Mouse (Mus musculus) limb, embryonic 14.5 days (tissue): ENCODE data around the gene Dll4. TPM values are rescaled to one million over a fixed set of nuclear protein-coding genes. Genes with fewer than 3 reads are reported as not detected.

Experiments used
- ATAC-seq: fragments of 200-750 bp; cut with Nextera tagmentation; 2 replicates; pipeline ENCODE4 v1.8.0; 2017; ENCODE audit warnings: low read depth, moderate number of reproducible peaks, moderate TSS enrichment; ENCODE audit not compliant: low FRiP score
- DNase-seq: peaks from one replicate; pipeline ENCODE4 v3.0.0-alpha.2; 2015; ENCODE audit warnings: low spot score
- H3K27ac ChIP-seq: fragments of 300-500 bp; sonication (generic); replicated peaks from 2 replicates; pipeline ENCODE4 v1.5.1; 2014; ENCODE audit warnings: low read depth, mild to moderate bottlenecking, low read length, moderate library complexity, mixed read lengths
- H3K27me3 ChIP-seq: fragments of 300-500 bp; sonication (generic); 2 replicates; pipeline ENCODE4 v1.6.1; 2014; ENCODE audit warnings: low read length, mixed read lengths; ENCODE audit not compliant: control insufficient read depth, insufficient read depth
- H3K36me3 ChIP-seq: fragments of 300-500 bp; sonication (generic); 2 replicates; pipeline ENCODE4 v1.6.1; 2014; ENCODE audit warnings: mild to moderate bottlenecking, low read length, moderate library complexity, mixed read lengths; ENCODE audit not compliant: control insufficient read depth, insufficient read depth
- H3K4me1 ChIP-seq: fragments of 300-500 bp; sonication (generic); 2 replicates; pipeline ENCODE4 v1.6.1; 2014; ENCODE audit warnings: antibody characterized with exemption, low read length, mixed read lengths; ENCODE audit not compliant: control insufficient read depth, insufficient read depth
- H3K4me2 ChIP-seq: fragments of 300-500 bp; sonication (generic); replicated peaks from 2 replicates; pipeline ENCODE4 v1.6.1; 2014; ENCODE audit warnings: low read depth, mild to moderate bottlenecking, low read length, moderate library complexity; ENCODE audit not compliant: severe bottlenecking
- H3K4me3 ChIP-seq: fragments of 300-500 bp; sonication (generic); replicated peaks from 2 replicates; pipeline ENCODE4 v1.5.1; 2014; ENCODE audit warnings: low read length
- H3K9ac ChIP-seq: fragments of 300-500 bp; sonication (generic); 2 replicates; pipeline ENCODE4 v1.6.1; 2014; ENCODE audit warnings: mild to moderate bottlenecking, low read depth, low read length, moderate library complexity; ENCODE audit not compliant: severe bottlenecking
- H3K9me3 ChIP-seq: fragments of 300-500 bp; sonication (generic); 2 replicates; pipeline ENCODE4 v1.6.1; 2016; ENCODE audit warnings: low read length; ENCODE audit not compliant: control insufficient read depth
- POLR2A ChIP-seq: fragments of 200-500 bp; IDR thresholded peaks from 2 replicates; pipeline ENCODE4 v1.8.0; 2012; ENCODE audit warnings: inconsistent platforms, mild to moderate bottlenecking, moderate library complexity, borderline replicate concordance; ENCODE audit not compliant: insufficient read depth, insufficient read length; ENCODE audit errors: extremely low read depth
- WGBS: fragments of 180-500 bp; shearing (Covaris S2); extraction: QIAGEN DNeasy Blood & Tissue Kit; methylation state at CpG from one replicate; pipeline ENCODE4 v1.1.7; 2014; 5-methylcytosine and 5-hydroxymethylcytosine counted together
- polyA plus RNA-seq, 2 experiments: library from polyadenylated mRNA; depleted of rRNA in 1 of 2; stranded (reverse) in 1 of 2; unstranded in 1 of 2; fragments of >200 nt; fragmentation: Nextera tagmentation in 1 of 2; extraction: Ambion mirVana in 1 of 2; gene quantifications; 2 replicates each; pipeline versions ENCODE4 v1.2.1 to v1.2.3; 2012 to 2014

Gene Dll4
- polyA plus RNA-seq, 2 experiments, result 5.1 to 9.0 TPM

DNA sequence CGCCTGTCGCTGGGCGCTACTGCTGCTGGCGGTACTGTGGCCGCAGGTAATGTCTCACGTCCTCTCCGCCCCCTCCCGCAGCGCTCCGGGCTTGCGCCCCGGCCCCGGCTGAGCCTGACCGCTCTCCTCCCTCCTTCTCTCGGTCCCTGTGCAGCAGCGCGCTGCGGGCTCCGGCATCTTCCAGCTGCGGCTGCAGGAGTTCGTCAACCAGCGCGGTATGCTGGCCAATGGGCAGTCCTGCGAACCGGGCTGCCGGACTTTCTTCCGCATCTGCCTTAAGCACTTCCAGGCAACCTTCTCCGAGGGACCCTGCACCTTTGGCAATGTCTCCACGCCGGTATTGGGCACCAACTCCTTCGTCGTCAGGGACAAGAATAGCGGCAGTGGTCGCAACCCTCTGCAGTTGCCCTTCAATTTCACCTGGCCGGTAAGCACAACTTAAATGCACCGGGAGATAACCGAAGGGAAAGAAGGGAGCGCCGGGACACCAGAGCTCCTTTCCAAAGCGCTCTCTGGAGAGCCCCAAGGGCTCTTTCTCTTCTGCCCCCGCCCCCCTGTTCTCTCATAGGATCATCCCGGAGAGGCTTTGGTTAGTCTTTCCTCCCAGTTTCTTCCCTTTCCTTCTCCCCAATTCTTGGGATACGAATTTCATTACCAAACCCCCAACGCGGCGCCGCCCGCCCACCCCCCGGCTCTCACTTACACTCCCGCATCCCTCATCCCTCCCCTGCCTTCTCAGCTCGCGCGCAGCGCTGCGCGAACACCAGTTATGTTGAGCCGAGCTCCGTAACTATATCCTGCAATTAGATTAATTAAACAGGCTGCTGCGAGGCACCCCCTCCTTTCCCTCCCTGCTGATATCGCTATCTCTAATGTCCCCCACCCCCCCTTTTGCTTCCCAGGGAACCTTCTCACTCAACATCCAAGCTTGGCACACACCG, 847 bp downstream of the Dll4 start:
- peak overlapping the region; percentile 84 for H3K4me2 ChIP-seq
- H3K27ac ChIP-seq, result no peak overlapping the region
- H3K9ac ChIP-seq, result peak overlapping the region; percentile 52
- H3K4me3 ChIP-seq, result peak overlapping the region; percentile 43
- H3K4me1 ChIP-seq, result peaks cover 32% of the 10 kb centered on the region
- H3K9me3 ChIP-seq, result no peaks in the 10 kb centered on the region
- H3K27me3 ChIP-seq, result peaks cover 78% of the 10 kb centered on the region
- no peak for TF ChIP-seq POLR2A
- DNase-seq (no peak), ATAC-seq (no peak)
- WGBS, result under 1% methylated on average over 53 of the region's 61 CpGs
- no peaks in the 10 kb centered on the region for H3K36me3 ChIP-seq

DNA sequence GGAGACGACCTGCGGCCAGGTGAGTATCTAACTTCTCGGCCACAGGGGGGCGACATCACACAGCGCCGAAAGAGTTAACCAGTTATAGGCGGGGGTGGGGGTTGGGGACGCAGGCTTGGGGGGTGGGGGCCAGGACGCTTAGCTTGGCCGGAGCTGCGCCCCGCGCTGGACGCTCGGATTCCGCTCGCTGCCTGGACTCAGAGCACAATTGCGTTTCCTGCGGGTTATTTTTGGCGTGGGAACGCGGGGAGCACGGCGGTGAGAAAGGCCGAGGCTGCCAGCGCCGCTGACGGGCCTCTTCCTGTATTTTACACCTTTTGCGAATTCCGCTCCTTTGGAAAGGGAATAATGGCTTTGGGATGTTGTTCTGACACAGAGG, 1.5 kb downstream of the Dll4 start:
- Histone ChIP-seq H3K4me2 (peak overlapping the region; percentile 84), H3K9me3 (no peaks in the 10 kb centered on the region), H3K9ac (peak overlapping the region; percentile 52), H3K27me3 (peaks cover 75% of the 10 kb centered on the region), H3K27ac (no peak overlapping the region), H3K36me3 (no peaks in the 10 kb centered on the region), H3K4me3 (peak overlapping the region; percentile 43), H3K4me1 (peaks cover 28% of the 10 kb centered on the region)
- ATAC-seq (no peak), DNase-seq (no peak)
- TF ChIP-seq POLR2A, result no peak
- WGBS, result under 1% methylated on average over 30 of the region's 30 CpGs

DNA sequence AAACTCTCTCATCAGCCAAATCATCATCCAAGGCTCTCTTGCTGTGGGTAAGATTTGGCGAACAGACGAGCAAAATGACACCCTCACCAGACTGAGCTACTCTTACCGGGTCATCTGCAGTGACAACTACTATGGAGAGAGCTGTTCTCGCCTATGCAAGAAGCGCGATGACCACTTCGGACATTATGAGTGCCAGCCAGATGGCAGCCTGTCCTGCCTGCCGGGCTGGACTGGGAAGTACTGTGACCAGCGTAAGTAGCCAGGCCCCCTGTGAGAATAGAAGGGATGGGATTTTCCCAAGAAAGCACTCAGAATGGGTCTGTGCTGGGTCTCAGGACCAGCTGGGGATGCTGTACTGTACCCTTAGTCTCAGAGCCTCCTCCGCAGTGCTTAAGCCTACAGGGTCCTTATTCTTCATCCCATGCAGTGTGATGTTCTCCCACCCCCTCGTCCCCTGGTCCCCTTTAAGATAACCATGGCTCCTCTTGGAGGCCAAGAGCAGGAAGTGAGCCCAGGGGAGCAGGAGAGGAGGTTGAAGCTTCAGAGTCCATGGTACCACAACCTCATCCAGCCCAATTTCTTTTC, 2.5 kb downstream of the Dll4 start:
- Histone ChIP-seq H3K4me1 (peaks cover 21% of the 10 kb centered on the region), H3K4me3 (peak overlapping the region; percentile 43; the same call in 1 of the 2 replicates), H3K9ac (no peak overlapping the region), H3K4me2 (peak overlapping the region; percentile 84; the same call in 1 of the 2 replicates), H3K27me3 (peaks cover 65% of the 10 kb centered on the region), H3K36me3 (no peaks in the 10 kb centered on the region), H3K9me3 (no peaks in the 10 kb centered on the region), H3K27ac (no peak overlapping the region)
- no peak for ATAC-seq
- no peak for DNase-seq
- 18% methylated on average over 11 of the region's 11 CpGs for WGBS
- TF ChIP-seq POLR2A, result no peak

DNA sequence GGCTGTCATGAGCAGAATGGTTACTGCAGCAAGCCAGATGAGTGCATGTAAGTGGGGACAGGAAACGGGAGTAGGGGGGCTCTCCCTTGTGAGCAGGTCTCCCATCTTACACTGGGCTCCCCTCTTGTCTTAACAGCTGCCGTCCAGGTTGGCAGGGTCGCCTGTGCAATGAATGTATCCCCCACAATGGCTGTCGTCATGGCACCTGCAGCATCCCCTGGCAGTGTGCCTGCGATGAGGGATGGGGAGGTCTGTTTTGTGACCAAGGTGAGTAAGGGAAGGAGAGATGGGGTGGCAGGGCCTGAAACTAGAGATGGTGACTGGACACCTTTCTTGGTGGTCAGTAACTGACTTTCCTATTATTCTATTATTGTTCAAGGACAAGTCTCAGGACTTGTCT, 3.0 kb downstream of the Dll4 start:
- WGBS, result 38% methylated on average over 5 of the region's 5 CpGs
- Histone ChIP-seq H3K36me3 (no peaks in the 10 kb centered on the region), H3K27ac (no peak overlapping the region), H3K9me3 (no peaks in the 10 kb centered on the region), H3K4me2 (no peak overlapping the region), H3K4me3 (peak overlapping the region; percentile 4; the same call in 1 of the 2 replicates), H3K4me1 (peaks cover 21% of the 10 kb centered on the region), H3K9ac (no peak overlapping the region), H3K27me3 (peaks cover 60% of the 10 kb centered on the region)
- ATAC-seq (no peak), DNase-seq (no peak)
- TF ChIP-seq POLR2A, result no peak

DNA sequence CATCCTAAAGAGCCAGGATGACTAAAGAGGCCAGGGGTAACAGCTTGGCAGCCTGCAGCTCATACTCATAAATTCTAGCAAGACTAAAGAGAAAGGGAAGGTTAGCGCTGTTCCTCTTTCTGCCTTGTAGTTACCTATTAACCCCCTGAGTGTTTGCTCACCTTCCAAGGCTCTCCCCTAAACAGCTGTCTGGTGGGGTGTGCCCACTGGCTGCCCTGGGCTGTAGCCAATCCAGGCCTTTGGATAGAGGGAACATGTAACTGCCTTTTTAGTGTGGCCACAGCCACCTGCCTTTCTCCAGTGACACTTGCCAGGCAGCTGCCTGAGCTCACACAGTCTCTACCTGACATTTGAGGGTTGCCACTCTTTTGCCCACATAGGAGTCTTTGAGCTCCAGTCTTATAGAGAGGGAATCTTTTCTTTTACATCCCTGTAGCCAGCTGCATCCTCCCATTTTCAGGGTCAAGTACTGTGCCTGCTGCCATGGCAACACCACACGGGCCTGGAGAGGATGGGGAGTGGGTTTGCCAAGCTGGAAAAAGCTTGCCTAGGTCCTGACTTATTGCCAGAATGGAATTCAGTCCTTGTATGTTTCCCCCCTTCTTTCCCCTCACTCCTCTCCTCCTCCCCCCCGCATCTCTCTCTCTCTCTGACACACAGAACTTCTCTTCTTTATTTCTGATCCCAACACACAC, 3.7 kb downstream of the Dll4 start:
- 57% methylated on average over 3 of the region's 3 CpGs for WGBS
- H3K36me3 ChIP-seq, result no peaks in the 10 kb centered on the region
- no peak overlapping the region for H3K9ac ChIP-seq

More for the DNA sequence above, 3.7 kb downstream of the Dll4 start:
- ATAC-seq, result no peak
- no peak for TF ChIP-seq POLR2A
- H3K27me3 ChIP-seq, result peaks cover 54% of the 10 kb centered on the region
- no peak overlapping the region for H3K27ac ChIP-seq
- H3K4me1 ChIP-seq, result peaks cover 21% of the 10 kb centered on the region
- no peak for DNase-seq
- no peak overlapping the region for H3K4me3 ChIP-seq
- H3K9me3 ChIP-seq, result no peaks in the 10 kb centered on the region
- H3K4me2 ChIP-seq, result no peak overlapping the region
